Mouse (Mus musculus): Measurements from ENCODE around the gene Neu3. TPM values are rescaled to one million over a fixed set of nuclear protein-coding genes. Genes with fewer than 3 reads are reported as not detected.
A peak's percentile ranks its signal among the peaks of the same experiment; 100 is the strongest.

Neu3 gene
- polyA plus RNA-seq, 1 experiment: 2.3 TPM

GRCm38 (mm10) chr7:99858175-99858812, 30.1 kb upstream of the Neu3 start:
- H3K4me3 ChIP-seq (ENCODE audit: insufficient read depth, low read length): peak overlapping the region; percentile 72
- no peaks in the 10 kb centered on the region for H3K4me1 ChIP-seq (ENCODE audit: control insufficient read depth, insufficient read depth, low read length)
- no peak overlapping the region for H3K27ac ChIP-seq (ENCODE audit: insufficient read depth, low read length)
- TF ChIP-seq CTCF (IDR thresholded peaks at IDR 0.05; ENCODE audit: borderline replicate concordance, insufficient read depth, low read length) (no peak), POLR2A (IDR thresholded peaks at IDR 0.05; ENCODE audit: low read depth, low read length) (no peak)

DNA sequence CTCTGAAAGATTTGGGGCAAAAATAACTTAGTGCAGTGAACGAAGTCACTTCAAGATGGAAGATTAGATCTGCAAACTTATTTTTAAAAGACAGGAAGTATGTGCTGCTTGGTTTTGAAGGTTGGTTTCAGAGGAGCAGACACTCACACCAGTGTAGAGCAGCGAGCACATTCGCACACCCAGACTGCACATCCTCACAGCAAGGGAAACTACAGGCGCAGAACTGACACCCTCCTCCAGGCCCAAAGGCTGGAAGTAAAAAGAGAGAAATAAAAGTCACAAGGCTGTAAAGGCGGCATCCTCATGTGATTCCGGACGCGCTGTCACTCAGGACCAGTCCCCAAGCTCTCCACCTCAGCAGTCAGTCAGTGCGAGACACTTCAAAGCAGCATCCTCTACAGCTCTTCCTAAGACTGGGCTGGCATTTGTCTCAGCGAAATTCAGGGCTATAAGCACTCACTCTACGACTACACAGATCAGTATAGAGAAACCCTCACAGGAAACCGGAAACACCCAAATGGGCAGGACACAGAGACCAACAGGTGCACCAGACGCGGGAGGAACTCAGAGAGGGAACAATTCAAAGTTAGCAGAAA, 28.1 kb upstream of the Neu3 start:
- Histone ChIP-seq H3K4me3 (ENCODE audit: insufficient read depth, low read length) (0 out of 2 replicates have a peak overlapping the region, but pooled peaks have one; percentile 2), H3K4me1 (ENCODE audit: control insufficient read depth, insufficient read depth, low read length) (no peaks in the 10 kb centered on the region), H3K27ac (ENCODE audit: insufficient read depth, low read length) (no peak overlapping the region)
- TF ChIP-seq CTCF (IDR thresholded peaks at IDR 0.05; ENCODE audit: borderline replicate concordance, insufficient read depth, low read length): no peak
- TF ChIP-seq POLR2A (IDR thresholded peaks at IDR 0.05; ENCODE audit: low read depth, low read length): no peak

DNA sequence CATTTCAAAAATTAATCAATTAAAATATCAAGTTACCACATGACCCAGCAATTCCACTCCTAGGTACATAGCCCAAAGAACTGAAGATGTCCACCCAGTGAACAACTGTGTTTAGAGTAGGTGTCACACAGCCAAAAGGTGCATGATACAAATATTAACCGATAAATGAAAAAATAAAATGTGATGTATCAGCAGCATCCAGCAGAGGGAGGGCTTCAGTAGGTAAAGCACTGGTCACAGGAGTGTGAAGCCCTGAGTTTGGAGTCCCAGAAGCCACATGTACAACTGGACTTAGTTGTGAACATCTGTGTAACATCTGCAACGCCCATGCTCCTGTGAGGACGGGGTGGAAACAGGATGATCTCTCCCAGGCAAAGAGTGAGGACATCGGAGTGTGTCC, 26.1 kb upstream of the Neu3 start:
- H3K4me1 ChIP-seq (ENCODE audit: control insufficient read depth, insufficient read depth, low read length): no peaks in the 10 kb centered on the region; the same call in 1 of the 2 replicates
- no peak overlapping the region for H3K4me3 ChIP-seq (ENCODE audit: insufficient read depth, low read length)
- TF ChIP-seq CTCF (IDR thresholded peaks at IDR 0.05; ENCODE audit: borderline replicate concordance, insufficient read depth, low read length) (no peak), POLR2A (IDR thresholded peaks at IDR 0.05; ENCODE audit: low read depth, low read length) (no peak)
- H3K27ac ChIP-seq (ENCODE audit: insufficient read depth, low read length): no peak overlapping the region

GRCm38 (mm10) chr7:99853350-99853749, 25.1 kb upstream of the Neu3 start:
- TF ChIP-seq CTCF (IDR thresholded peaks at IDR 0.05; ENCODE audit: borderline replicate concordance, insufficient read depth, low read length) (no peak), POLR2A (IDR thresholded peaks at IDR 0.05; ENCODE audit: low read depth, low read length) (no peak)
- Histone ChIP-seq H3K4me1 (ENCODE audit: control insufficient read depth, insufficient read depth, low read length) (no peaks in the 10 kb centered on the region; the same call in 1 of the 2 replicates), H3K27ac (ENCODE audit: insufficient read depth, low read length) (no peak overlapping the region), H3K4me3 (ENCODE audit: insufficient read depth, low read length) (no peak overlapping the region)

DNA sequence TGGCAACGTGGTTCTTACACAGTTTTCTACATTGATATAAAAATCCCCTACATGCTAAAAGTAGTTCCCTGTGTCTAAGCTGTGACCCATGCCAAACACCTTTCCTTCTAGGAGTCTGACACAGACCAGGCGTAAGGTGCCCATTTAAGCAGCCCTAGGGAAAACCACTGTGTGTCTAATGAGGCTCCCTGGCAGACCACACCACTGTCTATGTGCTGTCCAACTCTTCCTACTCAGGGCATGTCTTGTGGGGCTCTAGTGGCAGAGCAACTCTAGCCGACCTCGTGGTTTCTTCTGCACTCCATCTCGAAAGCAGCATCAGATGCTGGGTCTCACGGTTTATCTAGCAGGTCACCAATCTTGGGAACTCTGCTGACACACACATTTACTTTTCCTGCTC, 23.4 kb upstream of the Neu3 start:
- Histone ChIP-seq H3K4me1 (ENCODE audit: control insufficient read depth, insufficient read depth, low read length) (no peaks in the 10 kb centered on the region; the same call in 1 of the 2 replicates), H3K27ac (ENCODE audit: insufficient read depth, low read length) (no peak overlapping the region)
- TF ChIP-seq POLR2A (IDR thresholded peaks at IDR 0.05; ENCODE audit: low read depth, low read length) (no peak), CTCF (IDR thresholded peaks at IDR 0.05; ENCODE audit: borderline replicate concordance, insufficient read depth, low read length) (no peak)

DNA sequence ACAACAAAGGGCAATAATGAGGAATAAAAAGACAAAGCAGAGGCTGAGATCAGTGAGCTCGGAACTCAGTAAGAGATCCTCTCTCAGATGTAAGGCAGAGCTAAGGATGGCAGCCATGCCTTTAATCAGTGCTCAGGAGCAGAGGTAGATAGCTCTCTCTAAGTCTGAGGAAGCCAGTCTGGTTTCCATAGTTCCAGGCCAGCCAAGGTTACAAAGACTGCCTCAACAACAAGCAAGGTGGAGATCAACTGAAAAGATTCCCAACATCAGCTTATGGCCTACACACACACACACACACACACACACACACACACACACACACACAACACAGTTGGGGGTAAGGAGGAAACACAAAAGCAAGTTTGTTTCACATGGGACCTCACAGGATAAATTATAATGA, 22.9 kb upstream of the Neu3 start:
- TF ChIP-seq POLR2A (IDR thresholded peaks at IDR 0.05; ENCODE audit: low read depth, low read length): no peak
- TF ChIP-seq CTCF (IDR thresholded peaks at IDR 0.05; ENCODE audit: borderline replicate concordance, insufficient read depth, low read length): no peak
- no peak overlapping the region for H3K4me3 ChIP-seq (ENCODE audit: insufficient read depth, low read length)
- no peaks in the 10 kb centered on the region; the same call in 1 of the 2 replicates for H3K4me1 ChIP-seq (ENCODE audit: control insufficient read depth, insufficient read depth, low read length)
- no peak overlapping the region for H3K27ac ChIP-seq (ENCODE audit: insufficient read depth, low read length)

More for the DNA sequence above, 23.4 kb upstream of the Neu3 start:
- H3K4me3 ChIP-seq (ENCODE audit: insufficient read depth, low read length): no peak overlapping the region

DNA sequence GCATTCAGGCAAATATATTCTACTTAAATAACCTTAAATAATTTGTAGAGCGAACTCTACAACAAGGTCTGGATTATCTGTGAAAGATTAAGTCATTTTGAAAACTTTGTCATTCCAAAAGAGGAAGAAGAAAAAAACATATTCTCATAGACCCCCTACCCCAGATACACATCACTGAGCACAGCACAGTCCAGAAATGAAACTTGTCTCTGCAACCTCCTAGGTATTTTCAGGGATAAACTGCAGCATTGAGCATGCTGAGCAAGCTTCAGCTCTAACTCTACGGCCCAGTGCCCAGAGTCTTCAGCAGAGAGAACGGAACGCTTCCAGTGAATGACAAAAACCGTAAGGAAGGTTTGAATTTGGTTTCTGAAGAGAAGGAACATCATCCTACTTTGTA, 22.3 kb upstream of the Neu3 start:
- H3K4me3 ChIP-seq (ENCODE audit: insufficient read depth, low read length): no peak overlapping the region
- no peak for TF ChIP-seq POLR2A (IDR thresholded peaks at IDR 0.05; ENCODE audit: low read depth, low read length)
- no peak for TF ChIP-seq CTCF (IDR thresholded peaks at IDR 0.05; ENCODE audit: borderline replicate concordance, insufficient read depth, low read length)

DNA sequence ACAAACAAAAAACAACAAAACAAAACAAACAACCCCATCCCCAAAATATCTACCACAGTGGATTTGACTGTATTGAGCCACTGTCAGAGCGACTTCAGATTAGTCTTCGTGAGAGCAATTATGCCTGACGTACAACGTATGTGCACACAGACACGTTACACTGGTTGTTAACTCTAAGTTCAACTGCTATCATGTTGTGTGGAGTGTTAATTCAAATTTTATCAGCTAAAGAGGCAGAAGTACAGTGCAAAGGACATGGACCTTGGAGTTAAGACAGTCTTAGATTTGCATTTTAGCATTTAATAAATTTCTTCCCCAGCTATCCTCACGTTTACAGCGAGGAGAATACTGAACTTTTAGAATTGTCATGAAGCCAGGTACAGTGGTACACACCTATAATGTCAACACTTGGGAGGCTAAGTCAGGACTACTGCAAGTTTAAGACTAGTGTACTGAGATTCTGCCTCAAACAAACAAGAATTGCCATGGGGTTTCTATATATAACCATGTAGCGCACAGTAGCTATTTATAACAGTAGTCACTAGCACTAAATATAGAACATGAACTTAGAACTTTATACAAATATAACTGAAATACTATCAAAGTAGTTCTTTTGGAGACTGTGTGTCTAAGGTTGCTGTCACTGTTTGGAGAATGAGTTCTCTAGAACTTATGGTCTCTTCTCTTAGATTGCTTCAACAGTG, 17.5 kb upstream of the Neu3 start:
- TF ChIP-seq CTCF (IDR thresholded peaks at IDR 0.05; ENCODE audit: borderline replicate concordance, insufficient read depth, low read length) (no peak), POLR2A (IDR thresholded peaks at IDR 0.05; ENCODE audit: low read depth, low read length) (no peak)
- H3K4me1 ChIP-seq (ENCODE audit: control insufficient read depth, insufficient read depth, low read length): no peaks in the 10 kb centered on the region
- no peak overlapping the region for H3K27ac ChIP-seq (ENCODE audit: insufficient read depth, low read length)
- no peak overlapping the region for H3K4me3 ChIP-seq (ENCODE audit: insufficient read depth, low read length)

More for the DNA sequence above, 22.3 kb upstream of the Neu3 start:
- Histone ChIP-seq H3K4me1 (ENCODE audit: control insufficient read depth, insufficient read depth, low read length) (no peaks in the 10 kb centered on the region; the same call in 1 of the 2 replicates), H3K27ac (ENCODE audit: insufficient read depth, low read length) (no peak overlapping the region)

DNA sequence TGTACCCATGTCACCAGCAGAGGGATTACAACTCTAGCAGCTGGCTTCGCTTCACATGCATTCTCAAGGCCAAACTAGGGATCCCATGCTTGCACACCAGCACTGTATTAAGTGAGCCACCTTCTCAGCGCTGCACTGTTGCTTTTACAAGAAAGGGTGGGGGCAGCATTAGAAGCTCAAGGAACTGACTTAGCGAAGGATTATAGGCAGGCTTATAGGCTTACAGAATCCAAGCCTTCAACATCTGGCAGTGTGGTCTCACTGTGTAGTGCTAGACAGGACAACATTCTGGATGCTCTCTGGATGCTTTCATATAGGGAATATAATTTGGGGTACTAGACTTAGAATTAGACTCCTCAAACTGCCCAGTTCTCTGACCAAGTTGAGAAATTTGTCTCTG, 10.0 kb upstream of the Neu3 start:
- H3K27ac ChIP-seq (ENCODE audit: insufficient read depth, low read length): no peak overlapping the region
- peaks cover 7% of the 10 kb centered on the region; the same call in 1 of the 2 replicates for H3K4me1 ChIP-seq (ENCODE audit: control insufficient read depth, insufficient read depth, low read length)
- H3K4me3 ChIP-seq (ENCODE audit: insufficient read depth, low read length): no peak overlapping the region
- TF ChIP-seq POLR2A (IDR thresholded peaks at IDR 0.05; ENCODE audit: low read depth, low read length) (no peak), CTCF (IDR thresholded peaks at IDR 0.05; ENCODE audit: borderline replicate concordance, insufficient read depth, low read length) (no peak)

Measured in embryonic fibroblast, embryonic 13.5 days (primary cell).